Mouse (Mus musculus): ENCODE measurements at regions not wholly inside any gene's neighbourhood (a gene's known extent, or its start where the extent isn't known, plus 50 kb on each side); places are given as distances from the start of the nearest gene placed in this dataset.
A peak's percentile ranks its signal among the peaks of the same experiment; 100 is the strongest.

DNA sequence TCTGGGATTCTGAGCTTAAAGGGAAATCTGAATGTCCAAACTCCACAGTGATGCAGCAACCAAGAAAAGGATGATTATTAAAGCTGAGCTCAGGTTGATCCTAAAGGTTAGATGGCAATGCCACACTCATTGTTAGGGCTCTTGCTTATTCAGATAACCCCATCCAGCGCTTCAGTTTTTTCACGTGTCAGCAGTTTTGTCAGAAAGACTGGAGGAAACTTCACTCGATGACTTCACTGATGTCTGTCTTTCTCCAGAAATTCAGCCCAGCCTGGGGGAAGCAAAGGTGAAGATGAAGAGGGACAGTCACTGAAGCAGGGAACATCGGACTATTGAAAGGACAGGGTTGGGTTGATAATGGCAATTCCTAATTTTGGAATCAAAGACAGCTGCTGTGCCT, 91.4 kb downstream of the Ccdc71l start:
- Histone ChIP-seq H3K27ac (replicated peaks) (no peak overlapping the region), H3K27me3 (replicated peaks; ENCODE audit: low read depth, poor library complexity, severe bottlenecking) (no peaks in the 10 kb centered on the region), H3K9me3 (no peaks in the 10 kb centered on the region), H3K4me3 (no peak overlapping the region), H3K36me3 (replicated peaks) (no peaks in the 10 kb centered on the region), H3K4me1 (no peaks in the 10 kb centered on the region)
- WGBS = 78% methylated on average over 4 of the region's 4 CpGs
- DNase-seq (ENCODE audit: low spot score) = no peak

DNA sequence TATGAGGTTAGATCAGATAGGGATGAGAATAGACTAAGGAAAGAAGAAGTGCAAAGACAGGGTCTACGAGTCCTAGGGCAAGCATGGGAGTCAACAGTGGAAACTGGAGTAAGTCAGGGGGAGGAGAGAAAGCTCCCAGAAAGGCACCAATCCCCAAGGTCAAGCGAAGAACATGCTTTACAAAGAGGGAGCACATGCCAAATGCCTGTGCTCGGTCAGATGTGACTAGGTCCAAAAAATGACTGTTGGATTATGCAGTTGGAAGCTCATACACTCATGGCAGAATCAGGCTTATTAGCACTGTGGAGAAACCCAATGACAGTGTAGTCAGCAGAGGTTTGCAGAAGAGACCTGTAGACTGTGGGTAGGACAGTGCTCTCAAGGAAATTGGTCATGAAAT, 100.9 kb downstream of the Ccdc71l start:
- Histone ChIP-seq H3K9me3 (no peaks in the 10 kb centered on the region), H3K27ac (replicated peaks) (no peak overlapping the region), H3K27me3 (replicated peaks; ENCODE audit: low read depth, poor library complexity, severe bottlenecking) (no peaks in the 10 kb centered on the region), H3K4me3 (no peak overlapping the region), H3K4me1 (no peaks in the 10 kb centered on the region), H3K36me3 (replicated peaks) (no peaks in the 10 kb centered on the region)
- 82% methylated on average over 3 of the region's 3 CpGs for WGBS
- no peak for DNase-seq (ENCODE audit: low spot score)

DNA sequence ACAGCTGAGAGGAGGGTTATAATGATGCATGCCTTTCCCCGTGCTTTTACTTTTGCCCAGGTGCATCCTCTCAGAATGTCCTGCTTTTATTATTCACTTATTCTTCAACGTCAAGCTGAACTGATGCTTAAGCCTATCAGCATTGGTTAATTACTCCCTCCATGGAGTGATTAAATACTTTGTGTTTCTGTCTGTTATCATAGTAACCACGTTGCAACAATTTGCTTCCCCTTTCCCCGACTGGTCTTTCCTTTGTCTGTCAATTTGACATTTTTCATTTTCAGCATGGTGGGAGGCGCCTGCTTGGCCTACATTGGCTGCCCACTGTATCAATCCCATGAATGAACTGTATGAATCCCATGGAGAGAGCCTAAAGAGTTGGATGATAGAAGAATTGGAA, 101.8 kb downstream of the Ccdc71l start:
- Histone ChIP-seq H3K4me3 (no peak overlapping the region), H3K36me3 (replicated peaks) (no peaks in the 10 kb centered on the region), H3K27me3 (replicated peaks; ENCODE audit: low read depth, poor library complexity, severe bottlenecking) (no peaks in the 10 kb centered on the region), H3K27ac (replicated peaks) (no peak overlapping the region), H3K4me1 (no peaks in the 10 kb centered on the region), H3K9me3 (no peaks in the 10 kb centered on the region)
- WGBS = 78% methylated on average over 5 of the region's 5 CpGs
- DNase-seq (ENCODE audit: low spot score) = no peak

DNA sequence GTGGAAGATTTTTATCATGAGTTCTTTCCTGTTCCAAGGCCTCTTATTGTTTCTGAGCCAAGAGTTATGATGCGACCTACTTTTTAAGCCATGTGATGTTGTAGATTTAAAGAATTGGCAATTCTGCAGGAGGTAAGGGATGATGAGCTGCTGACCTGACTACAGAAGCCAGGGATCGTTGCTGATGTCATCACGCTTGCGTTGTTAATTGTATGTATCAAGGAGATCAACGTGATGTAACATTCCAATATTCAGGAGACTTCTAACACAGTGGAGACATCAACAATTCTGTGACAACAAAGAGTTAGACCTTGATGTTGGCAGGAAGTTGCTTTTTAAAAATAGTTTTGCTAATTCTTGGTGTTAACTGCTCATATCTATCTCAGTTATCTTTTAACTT, 102.5 kb downstream of the Ccdc71l start:
- Histone ChIP-seq H3K4me1 (no peaks in the 10 kb centered on the region), H3K36me3 (replicated peaks) (no peaks in the 10 kb centered on the region), H3K27me3 (replicated peaks; ENCODE audit: low read depth, poor library complexity, severe bottlenecking) (no peaks in the 10 kb centered on the region), H3K27ac (replicated peaks) (no peak overlapping the region), H3K4me3 (no peak overlapping the region), H3K9me3 (no peaks in the 10 kb centered on the region)
- DNase-seq (ENCODE audit: low spot score) = no peak
- WGBS = 92% methylated on average over 5 of the region's 5 CpGs

DNA sequence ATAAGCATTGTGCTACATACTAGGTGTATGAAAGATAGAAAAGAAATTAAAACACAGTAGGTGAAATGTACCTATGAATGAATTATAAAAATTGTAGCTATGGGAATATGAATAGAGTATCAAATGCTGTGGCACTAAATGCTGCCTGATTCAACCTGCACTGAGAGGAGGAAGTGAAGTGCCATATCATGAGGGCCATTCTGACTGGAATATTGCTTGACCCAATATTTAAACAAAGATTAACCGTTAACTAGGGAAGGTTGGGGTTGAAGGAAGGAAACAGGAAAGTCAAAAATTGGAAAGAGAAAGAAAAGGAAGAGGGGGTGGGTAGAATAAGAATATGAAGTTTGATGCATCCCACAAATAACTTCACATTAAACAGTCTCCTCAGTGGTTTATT, 103.8 kb downstream of the Ccdc71l start:
- Histone ChIP-seq H3K27me3 (replicated peaks; ENCODE audit: low read depth, poor library complexity, severe bottlenecking) (no peaks in the 10 kb centered on the region), H3K4me1 (0 out of 2 replicates have a peak, but pooled peaks cover 5% of the 10 kb centered on the region), H3K36me3 (replicated peaks) (no peaks in the 10 kb centered on the region), H3K4me3 (no peak overlapping the region), H3K9me3 (no peaks in the 10 kb centered on the region), H3K27ac (replicated peaks) (no peak overlapping the region)
- WGBS = 88% methylated on average over 1 of the region's 1 CpGs
- no peak for DNase-seq (ENCODE audit: low spot score)

DNA sequence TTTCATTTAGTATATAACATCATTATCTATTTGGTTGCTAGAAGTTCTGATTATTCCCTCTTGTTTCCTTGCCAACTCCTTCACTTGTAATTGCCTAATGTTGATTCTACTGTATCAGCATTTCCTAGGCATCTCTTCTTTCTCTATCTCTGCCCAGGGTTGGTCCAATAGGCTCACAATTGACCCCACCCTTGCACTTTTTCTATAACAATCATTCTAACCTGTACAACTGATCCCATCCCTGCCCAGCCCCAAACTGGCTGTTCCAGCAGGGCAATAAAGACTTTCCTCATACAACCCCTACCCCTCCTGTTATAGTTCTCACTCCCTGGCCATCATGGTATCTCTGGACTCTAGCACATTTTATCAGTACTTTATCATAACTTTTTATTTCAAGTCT, 104.3 kb downstream of the Ccdc71l start:
- Histone ChIP-seq H3K36me3 (replicated peaks) (no peaks in the 10 kb centered on the region), H3K4me1 (0 out of 2 replicates have a peak, but pooled peaks cover 5% of the 10 kb centered on the region), H3K9me3 (no peaks in the 10 kb centered on the region), H3K27me3 (replicated peaks; ENCODE audit: low read depth, poor library complexity, severe bottlenecking) (no peaks in the 10 kb centered on the region), H3K27ac (replicated peaks) (no peak overlapping the region), H3K4me3 (no peak overlapping the region)
- no peak for DNase-seq (ENCODE audit: low spot score)

DNA sequence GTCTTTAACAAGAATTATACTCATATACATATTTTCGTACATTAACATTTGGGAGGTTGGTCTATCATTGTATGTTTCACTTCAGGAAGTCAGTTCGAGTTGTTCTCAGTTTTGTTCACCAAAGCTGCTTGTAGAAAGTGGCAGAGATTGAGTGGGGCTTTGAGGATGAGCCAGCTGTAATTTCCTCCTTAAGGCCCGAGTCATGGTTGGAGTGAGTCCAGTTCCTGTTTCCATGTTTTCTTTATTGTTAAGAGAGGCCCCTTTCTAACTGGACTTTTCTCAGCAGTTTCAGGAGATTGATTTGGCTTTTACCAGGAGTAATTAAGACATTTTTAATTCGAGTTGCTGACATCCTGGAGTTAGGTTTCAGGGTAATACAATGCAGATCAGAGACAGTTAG, 107.7 kb downstream of the Ccdc71l start:
- Histone ChIP-seq H3K27me3 (replicated peaks; ENCODE audit: low read depth, poor library complexity, severe bottlenecking) (no peaks in the 10 kb centered on the region), H3K27ac (replicated peaks) (no peak overlapping the region), H3K4me1 (peaks cover 12% of the 10 kb centered on the region; the same call in 1 of the 2 replicates), H3K9me3 (no peaks in the 10 kb centered on the region), H3K4me3 (no peak overlapping the region), H3K36me3 (replicated peaks) (no peaks in the 10 kb centered on the region)
- 69% methylated on average over 4 of the region's 4 CpGs for WGBS
- DNase-seq (ENCODE audit: low spot score) = no peak

DNA sequence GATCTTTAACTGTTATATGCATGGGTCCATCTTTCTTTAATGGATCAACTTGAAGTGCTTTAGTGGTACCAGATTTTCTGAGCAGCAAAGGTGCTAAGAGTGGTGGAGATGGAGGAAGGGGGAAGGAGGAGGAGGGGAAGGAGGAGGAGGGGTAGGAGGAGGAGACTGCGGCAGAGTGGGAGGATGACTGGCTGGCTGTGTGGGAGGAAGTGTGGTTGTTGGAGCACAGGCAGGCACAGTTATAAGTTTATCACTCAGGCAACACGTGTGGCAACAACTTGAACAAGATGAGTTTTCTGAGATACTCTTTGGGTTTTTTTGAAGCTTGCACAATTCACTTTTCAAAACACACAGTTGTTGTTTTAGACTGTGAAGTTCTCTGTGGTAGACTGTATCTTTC, 108.2 kb downstream of the Ccdc71l start:
- Histone ChIP-seq H3K4me1 (peaks cover 12% of the 10 kb centered on the region; the same call in 1 of the 2 replicates), H3K27ac (replicated peaks) (no peak overlapping the region), H3K9me3 (no peaks in the 10 kb centered on the region), H3K4me3 (no peak overlapping the region), H3K27me3 (replicated peaks; ENCODE audit: low read depth, poor library complexity, severe bottlenecking) (no peaks in the 10 kb centered on the region), H3K36me3 (replicated peaks) (no peaks in the 10 kb centered on the region)
- 48% methylated on average over 2 of the region's 2 CpGs for WGBS
- no peak for DNase-seq (ENCODE audit: low spot score)

DNA sequence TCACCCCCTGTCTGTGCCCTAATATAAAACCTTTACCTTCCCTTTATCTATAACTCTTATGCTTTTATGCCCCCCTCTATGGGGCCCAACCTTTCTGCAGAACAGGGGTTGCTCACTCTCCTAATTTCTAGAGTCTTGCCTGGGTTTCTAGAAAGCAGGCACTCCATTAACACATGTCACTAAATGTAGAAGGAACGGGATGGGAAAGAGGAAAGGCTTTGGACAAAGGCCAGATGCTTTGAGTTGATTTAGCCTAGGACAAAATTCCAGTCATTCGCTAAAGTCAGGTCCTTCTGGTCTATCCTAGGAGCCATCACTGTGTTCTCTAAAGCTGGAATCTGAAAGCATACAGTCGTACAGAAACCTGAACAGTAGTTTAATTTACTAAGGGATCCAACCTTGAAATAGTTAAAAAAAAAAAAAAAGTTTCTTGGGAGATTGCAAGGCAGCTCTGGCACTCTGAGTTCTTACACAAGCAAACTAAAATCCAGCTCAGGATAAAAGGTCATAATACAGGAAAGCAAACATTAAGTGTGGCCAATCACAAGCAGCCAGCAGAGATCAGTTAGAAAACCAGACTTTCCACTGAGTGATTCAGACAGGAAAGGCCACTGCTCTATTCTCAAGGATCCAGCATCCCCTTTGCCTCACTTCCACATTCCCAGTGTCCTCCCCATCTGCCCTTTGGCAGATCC, 109.5 kb downstream of the Ccdc71l start:
- no peak overlapping the region; the same call in none of the 2 replicates for H3K27ac ChIP-seq (replicated peaks)
- DNase-seq (ENCODE audit: low spot score) = peak; percentile 9
- H3K4me1 ChIP-seq = peaks cover 12% of the 10 kb centered on the region; the same call in 1 of the 2 replicates
- H3K9me3 ChIP-seq = no peaks in the 10 kb centered on the region
- 65% methylated on average over 3 of the region's 3 CpGs for WGBS
- H3K4me3 ChIP-seq = no peak overlapping the region
- no peaks in the 10 kb centered on the region for H3K36me3 ChIP-seq (replicated peaks)
- H3K27me3 ChIP-seq (replicated peaks; ENCODE audit: low read depth, poor library complexity, severe bottlenecking) = no peaks in the 10 kb centered on the region

DNA sequence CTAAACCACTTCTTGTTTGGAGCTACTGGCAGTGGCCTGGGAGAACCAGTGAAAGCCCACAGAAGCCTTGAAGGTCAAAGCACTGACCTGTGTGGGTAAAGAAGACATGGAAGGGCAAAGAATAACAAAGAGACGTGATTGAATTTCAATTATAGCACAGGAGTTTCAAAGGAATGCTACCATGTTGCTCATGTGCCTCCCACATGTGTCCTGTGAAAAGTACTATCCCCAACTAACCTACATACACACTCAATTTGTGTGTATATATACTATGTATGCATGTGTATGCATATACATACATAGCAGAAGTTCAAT, 110.0 kb downstream of the Ccdc71l start:
- no peak for DNase-seq (ENCODE audit: low spot score)
- no peak overlapping the region for H3K4me3 ChIP-seq
- no peaks in the 10 kb centered on the region for H3K27me3 ChIP-seq (replicated peaks; ENCODE audit: low read depth, poor library complexity, severe bottlenecking)
- peaks cover 12% of the 10 kb centered on the region; the same call in 1 of the 2 replicates for H3K4me1 ChIP-seq
- no peaks in the 10 kb centered on the region for H3K9me3 ChIP-seq
- H3K36me3 ChIP-seq (replicated peaks) = no peaks in the 10 kb centered on the region
- no peak overlapping the region; the same call in 1 of the 2 replicates for H3K27ac ChIP-seq (replicated peaks)
- WGBS = 30% methylated on average over 1 of the region's 1 CpGs

DNA sequence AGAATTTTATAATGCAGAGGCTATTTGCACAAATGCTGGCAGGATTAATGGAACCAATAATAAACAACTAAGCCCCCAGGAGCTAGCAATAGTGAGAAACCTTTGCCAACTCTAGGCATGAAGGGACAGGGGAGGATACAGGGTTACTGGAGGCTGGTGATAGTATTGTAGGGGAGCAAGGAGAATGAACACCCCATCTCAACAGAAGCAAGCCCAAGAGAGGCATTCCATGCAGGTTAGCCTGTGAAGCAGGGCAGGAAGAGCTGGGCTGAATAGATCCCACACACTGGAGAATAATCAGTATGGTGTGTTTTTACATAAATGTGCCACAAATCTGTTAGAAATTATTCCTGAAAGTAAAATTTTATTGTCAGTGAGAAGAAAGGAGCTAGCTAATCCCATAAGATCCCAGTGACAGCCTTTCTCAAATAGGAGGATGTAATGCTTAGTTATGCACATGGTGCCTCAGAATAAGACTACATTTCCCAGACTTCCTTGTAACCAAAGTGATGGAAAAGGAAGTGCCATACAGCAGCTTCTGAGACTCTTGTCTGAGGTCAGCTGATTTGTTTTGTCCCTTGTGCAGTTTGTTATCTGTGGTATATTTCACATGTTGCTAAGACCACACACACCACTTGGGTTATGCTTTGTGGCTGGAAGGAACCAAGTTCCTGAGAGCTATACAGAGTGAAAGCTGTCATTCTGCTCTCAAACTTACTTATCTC, 111.1 kb downstream of the Ccdc71l start:
- no peak for DNase-seq (ENCODE audit: low spot score)

DNA sequence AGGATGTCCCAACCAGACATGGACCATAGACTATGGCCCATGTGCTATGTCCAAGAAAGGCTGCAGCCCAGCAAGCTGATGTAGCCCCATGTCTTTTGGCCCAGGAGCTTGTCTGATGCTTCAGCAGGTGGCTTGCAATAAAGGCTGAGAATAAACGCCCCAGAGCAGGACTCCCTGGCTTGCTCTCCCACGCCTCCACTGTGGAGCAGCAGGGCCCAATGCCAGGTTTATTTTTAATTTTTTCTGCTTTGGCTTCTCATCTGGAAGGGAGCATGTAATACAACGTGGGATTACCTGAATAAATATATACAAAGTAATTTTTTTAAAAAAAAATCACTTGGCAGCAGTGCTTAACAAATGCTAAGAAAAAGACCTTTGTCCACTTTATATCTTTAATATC, 125.7 kb downstream of the Ccdc71l start:
- no peak for DNase-seq (ENCODE audit: low spot score)
- WGBS = 72% methylated on average over 3 of the region's 3 CpGs

More for the DNA sequence above, 111.1 kb downstream of the Ccdc71l start:
- H3K27me3 ChIP-seq (replicated peaks; ENCODE audit: low read depth, poor library complexity, severe bottlenecking) = no peaks in the 10 kb centered on the region
- no peaks in the 10 kb centered on the region for H3K9me3 ChIP-seq
- H3K4me3 ChIP-seq = no peak overlapping the region
- no peak overlapping the region for H3K27ac ChIP-seq (replicated peaks)
- no peaks in the 10 kb centered on the region for H3K36me3 ChIP-seq (replicated peaks)
- H3K4me1 ChIP-seq = peaks cover 12% of the 10 kb centered on the region; the same call in 1 of the 2 replicates

DNA sequence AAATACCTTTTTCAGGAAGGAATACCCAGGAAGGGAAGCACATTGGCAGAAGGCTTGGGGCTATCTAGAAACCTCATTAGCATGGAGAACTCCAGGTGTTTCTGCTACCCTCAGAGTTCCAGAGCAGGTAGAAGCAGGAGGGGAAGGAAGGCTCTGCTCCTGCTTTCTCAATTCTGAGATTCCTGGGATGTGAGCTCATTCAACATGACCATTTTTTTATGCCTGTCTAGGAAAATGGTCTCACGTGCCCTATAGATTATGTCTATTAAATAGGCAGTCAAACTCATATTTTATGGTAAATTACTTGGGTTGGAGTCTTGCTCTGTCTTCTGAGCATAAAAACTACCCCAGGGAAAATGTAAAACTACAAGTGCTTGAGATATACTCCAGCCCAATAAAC, 130.2 kb downstream of the Ccdc71l start:
- no peak overlapping the region for H3K27ac ChIP-seq (replicated peaks)
- no peaks in the 10 kb centered on the region for H3K36me3 ChIP-seq (replicated peaks)
- H3K9me3 ChIP-seq = no peaks in the 10 kb centered on the region
- H3K4me3 ChIP-seq = no peak overlapping the region
- DNase-seq (ENCODE audit: low spot score) = no peak
- 88% methylated on average over 1 of the region's 1 CpGs for WGBS
- no peaks in the 10 kb centered on the region for H3K27me3 ChIP-seq (replicated peaks; ENCODE audit: low read depth, poor library complexity, severe bottlenecking)
- no peaks in the 10 kb centered on the region for H3K4me1 ChIP-seq

More for the DNA sequence above, 125.7 kb downstream of the Ccdc71l start:
- H3K27ac ChIP-seq (replicated peaks) = no peak overlapping the region
- H3K9me3 ChIP-seq = no peaks in the 10 kb centered on the region
- H3K4me1 ChIP-seq = no peaks in the 10 kb centered on the region
- H3K4me3 ChIP-seq = no peak overlapping the region
- H3K27me3 ChIP-seq (replicated peaks; ENCODE audit: low read depth, poor library complexity, severe bottlenecking) = no peaks in the 10 kb centered on the region
- H3K36me3 ChIP-seq (replicated peaks) = no peaks in the 10 kb centered on the region
